15 mouse cellular contexts compared by ENCODE assay signal in genomic region chr16:30047421-30047831, GRCm38 (mm10). TPM values are rescaled to one million over a fixed set of nuclear protein-coding genes. Genes with fewer than 3 reads are reported as not detected.
DNase-seq lines count a peak whose midpoint lies in the region; ATAC-seq and TF ChIP-seq lines count a peak whose summit lies in the region.
"Had no signal": no experiment of that assay in that cellular context is flagged by ENCODE, and none has a peak within 500 bp of the region (broad histone marks: within the 10 kb centered on the region; RNA-seq: fewer than 3 reads in every experiment).

No protein-coding gene starts in this region.

- no peak overlapping the region for H3K9ac ChIP-seq in heart, embryonic 16.5 days (ENCODE audit: low read length)
- H3K9ac ChIP-seq: embryonic facial prominence, embryonic 12.5 days; forebrain, embryonic 12.5 days; liver, embryonic 14.5 days; midbrain, embryonic 13.5 days had no signal

- ATAC-seq in heart, embryonic 16.5 days (replicated peaks; ENCODE audit: extremely low read depth, insufficient read depth, low FRiP score), result no peak
- ATAC-seq: midbrain, embryonic 13.5 days had no signal

- H3K4me1 ChIP-seq in heart, embryonic 10.5 days, result peaks cover 8% of the 10 kb centered on the region; the same call in 1 of the 2 replicates
- H3K4me1 ChIP-seq in E14TG2a.4 (replicated peaks; ENCODE audit: low read depth, low read length), result peaks cover 50% of the 10 kb centered on the region
- H3K4me1 ChIP-seq in heart, embryonic 16.5 days (ENCODE audit: control insufficient read depth, insufficient read depth, low read length), result no peaks in the 10 kb centered on the region
- H3K4me1 ChIP-seq: midbrain, embryonic 13.5 days had no signal

- no peak for TF ChIP-seq CTCF in E14TG2a.4 (conservative IDR thresholded peaks at IDR 0.05; ENCODE audit: low read length)

- 0 out of 2 replicates have a peak overlapping the region, but pooled peaks have one; percentile 17 for H3K27ac ChIP-seq in heart, embryonic 10.5 days
- no peak overlapping the region for H3K27ac ChIP-seq in heart, embryonic 16.5 days (ENCODE audit: low read length)
- H3K27ac ChIP-seq: embryonic facial prominence, embryonic 12.5 days; forebrain, embryonic 12.5 days; liver, embryonic 14.5 days; midbrain, embryonic 13.5 days had no signal

- intact Hi-C loops in heart, postnatal 25 days (cut with DNase I), result no loop called here

- no peak overlapping the region for H3K4me3 ChIP-seq in heart, embryonic 10.5 days
- peak overlapping the region; percentile 20; the same call in 1 of the 2 replicates for H3K4me3 ChIP-seq in E14TG2a.4 (replicated peaks; ENCODE audit: low read length)
- H3K4me3 ChIP-seq in heart, embryonic 16.5 days (ENCODE audit: low read length), result no peak overlapping the region
- H3K4me3 ChIP-seq: embryonic facial prominence, embryonic 12.5 days; forebrain, embryonic 12.5 days; midbrain, embryonic 13.5 days had no signal

- H3K4me2 ChIP-seq in heart, embryonic 16.5 days (ENCODE audit: low read depth, low read length), result peak overlapping the region; percentile 13; the same call in 1 of the 2 replicates
- H3K4me2 ChIP-seq: embryonic facial prominence, embryonic 12.5 days; forebrain, embryonic 12.5 days; midbrain, embryonic 13.5 days had no signal

- no peaks in the 10 kb centered on the region for H3K9me3 ChIP-seq in heart, embryonic 10.5 days
- no peaks in the 10 kb centered on the region for H3K9me3 ChIP-seq in E14TG2a.4 (ENCODE audit: low read length)
- H3K9me3 ChIP-seq in heart, embryonic 16.5 days (replicated peaks; ENCODE audit: control insufficient read depth, low read length), result no peaks in the 10 kb centered on the region
- H3K9me3 ChIP-seq: embryonic facial prominence, embryonic 12.5 days; forebrain, embryonic 12.5 days; midbrain, embryonic 13.5 days had no signal

- peaks cover 16% of the 10 kb centered on the region; the same call in 1 of the 2 replicates for H3K27me3 ChIP-seq in heart, embryonic 10.5 days (ENCODE audit: insufficient read depth, poor library complexity, severe bottlenecking)
- H3K27me3 ChIP-seq in E14TG2a.4 (ENCODE audit: insufficient read depth, low read length), result peaks cover 4% of the 10 kb centered on the region; the same call in 1 of the 2 replicates
- H3K27me3 ChIP-seq in heart, embryonic 16.5 days (ENCODE audit: control insufficient read depth, insufficient read depth, low read length), result no peaks in the 10 kb centered on the region
- H3K27me3 ChIP-seq: embryonic facial prominence, embryonic 12.5 days had no signal

- 34% methylated on average over 11 of the region's 11 CpGs for WGBS in heart, embryonic 10.5 days
- WGBS in heart, embryonic 16.5 days, result 34% methylated on average over 11 of the region's 11 CpGs

- DNase-seq in heart, embryonic 10.5 days (ENCODE audit: low spot score), result no peak
- DNase-seq in heart, postnatal 25 days (ENCODE audit: low spot score), result no peak
- peak; percentile 45 to 49 for DNase-seq in lung, postnatal 4 days
- no peak for DNase-seq in adrenal gland, adult 2 months
- DNase-seq in left cerebral cortex, adult 11 months (ENCODE audit: low spot score), result no peak
- no peak for DNase-seq in left cerebral cortex, adult 8-10 months (ENCODE audit: low spot score in 2 of 2)
- DNase-seq: cerebellum, adult 9-11 months; kidney, adult 8-10 months; left cerebral cortex, postnatal 4 days had no signal

- no peaks in the 10 kb centered on the region for H3K36me3 ChIP-seq in heart, embryonic 10.5 days
- H3K36me3 ChIP-seq in E14TG2a.4 (ENCODE audit: insufficient read depth, low read length), result no peaks in the 10 kb centered on the region
- no peaks in the 10 kb centered on the region for H3K36me3 ChIP-seq in heart, embryonic 16.5 days (ENCODE audit: control insufficient read depth, insufficient read depth)
- H3K36me3 ChIP-seq: embryonic facial prominence, embryonic 12.5 days; forebrain, embryonic 12.5 days; midbrain, embryonic 13.5 days had no signal

RNA-seq across cellular contexts. Expression of gene Hes1, which starts 16.8 kb away (rescaled TPM):
- 25.1 and 35.2 TPM in 2 replicates for polyA plus RNA-seq in heart, embryonic 10.5 days (2016; fragmentation: Nextera tagmentation; extraction: Ambion mirVana)
- total RNA-seq in heart, postnatal 25 days (2021), result 10 to 100 TPM; 24.0 to 27.4 TPM
- polyA plus RNA-seq in heart, embryonic 16.5 days (2015; fragmentation: Nextera tagmentation; extraction: Ambion mirVana), result 19.1 and 23.8 TPM in 2 replicates
- 10 to 100 TPM; 13.3 to 40.9 TPM for total RNA-seq in adrenal gland, adult 2 months (2021)
- polyA plus RNA-seq in adrenal gland, adult 2 months (2012; rRNA removed), result 199 and 336 TPM in 2 replicates
- total RNA-seq in left cerebral cortex, adult 8-10 months (2022), result 10 to 100 TPM; 18.0 to 23.5 (median 18.5) TPM

Comparison
In these comparisons a context has a peak if more than half of its experiments do, and no peak if none do; other contexts are left out.
1. DNase-seq: peak in lung, postnatal 4 days (2 of 2); none in heart, embryonic 10.5 days (single experiment), heart, postnatal 25 days (single experiment), adrenal gland, adult 2 months (single experiment), left cerebral cortex, adult 11 months (single experiment) and left cerebral cortex, adult 8-10 months (0 of 2).